Mouse (Mus musculus) C3H10T1/2 (cell line): ENCODE data around the gene Btbd6. TPM values are rescaled to one million over a fixed set of nuclear protein-coding genes. Genes with fewer than 3 reads are reported as not detected.

Experiments used
- polyA plus RNA-seq, 2 experiments: library from polyadenylated mRNA; unstranded; fragments of >200 nt; fragmentation: generic; extraction: Trizol; gene quantifications; one replicate each; pipeline ENCODE4 v1.2.1; 2012; ENCODE audit warnings: missing spikeins in 2 of 2

Btbd6 gene
- 10 to 100 TPM; 15.2 to 19.6 TPM for polyA plus RNA-seq

DNA sequence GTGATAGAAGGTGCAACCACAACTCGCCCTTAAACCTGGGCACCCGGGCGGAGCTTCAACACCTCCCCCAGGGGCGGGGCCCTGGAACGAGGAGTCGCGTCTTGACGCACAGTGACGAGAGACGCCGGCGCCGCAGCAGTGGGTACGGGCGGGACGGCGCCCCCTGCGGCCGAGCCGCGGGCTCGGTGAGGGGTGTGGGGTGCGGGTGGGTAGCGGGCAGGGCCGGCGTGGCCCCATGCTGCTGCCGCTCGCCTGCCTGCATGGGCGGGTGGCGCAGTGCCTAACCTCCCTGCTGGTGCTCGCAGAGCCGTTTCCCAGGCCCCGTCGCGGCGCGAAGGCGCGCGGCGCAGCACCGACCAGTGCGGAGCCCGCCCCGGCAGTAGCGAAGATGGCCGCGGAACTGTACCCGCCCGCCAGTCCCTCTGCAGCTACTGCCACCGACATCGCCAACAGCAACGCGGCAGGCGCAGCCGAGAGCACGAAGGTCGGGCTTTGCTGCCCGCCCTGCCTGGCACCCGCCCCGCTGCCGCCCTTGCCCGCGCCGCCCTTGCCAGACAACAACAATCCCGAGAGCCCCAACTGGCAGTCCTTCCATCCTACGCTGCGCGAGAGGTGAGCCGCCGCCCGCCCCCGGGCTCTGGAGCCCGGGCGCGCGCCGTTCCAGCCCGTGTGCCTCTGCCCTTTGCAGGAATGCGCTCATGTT, at the start of gene Btbd6:
Gene Btbd6, plus strand, starts transcription at position 112 of the 703 bp plus-strand sequence.

DNA sequence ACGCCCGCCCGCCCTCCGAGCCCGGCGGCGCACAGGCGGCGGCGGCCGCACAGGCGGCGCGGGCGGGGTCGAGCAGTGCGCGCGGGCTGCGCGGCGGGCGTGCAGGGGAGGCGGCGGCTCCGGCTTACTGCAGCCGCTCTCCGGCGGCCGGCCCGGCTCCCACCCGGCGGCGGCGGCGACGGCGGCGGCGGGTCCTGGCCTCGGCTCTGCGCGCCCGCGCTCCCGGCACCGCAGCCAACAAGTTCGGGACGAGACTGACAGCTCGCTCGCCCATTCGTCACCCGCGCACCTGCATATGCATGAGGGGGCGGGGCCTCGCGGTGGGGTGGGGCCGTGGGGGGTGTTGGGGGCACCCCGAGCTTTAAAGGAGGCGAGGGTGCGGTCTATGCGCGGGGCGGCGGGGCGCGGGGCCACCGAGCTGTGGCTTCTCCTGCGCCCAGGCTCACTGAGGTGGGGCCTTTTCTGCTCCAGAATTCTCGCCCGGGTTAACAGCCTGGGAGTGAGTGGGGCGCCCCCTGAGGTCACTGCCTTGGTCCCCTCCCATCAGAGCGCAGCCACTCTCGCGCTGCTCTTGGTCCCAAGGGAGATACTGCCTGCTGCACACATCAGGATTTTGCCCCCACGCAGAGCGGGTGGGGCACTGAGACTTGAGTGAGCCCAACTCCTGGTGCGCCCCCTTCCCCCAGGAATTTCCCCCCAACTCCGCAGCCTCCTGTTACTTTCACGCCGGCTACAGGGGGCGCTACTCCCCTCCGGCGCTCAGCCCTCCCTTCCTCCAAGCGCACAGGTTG, 46.5 kb upstream of the Btbd6 start, which contains the start of gene Jag2:
Gene Jag2, minus strand, starts transcription at position 215 of the 791 bp plus-strand sequence.

GRCm38 (mm10) chr12:112941776-112942713, 34.2 kb upstream of the Btbd6 start, which contains the start of gene Nudt14:
Gene Nudt14, minus strand, starts transcription at chr12:112942124.

GRCm38 (mm10) chr12:113000294-113001132, 24.2 kb downstream of the Btbd6 start, which contains the start of gene Brf1:
Gene Brf1, minus strand, starts transcription at chr12:113000704.

DNA sequence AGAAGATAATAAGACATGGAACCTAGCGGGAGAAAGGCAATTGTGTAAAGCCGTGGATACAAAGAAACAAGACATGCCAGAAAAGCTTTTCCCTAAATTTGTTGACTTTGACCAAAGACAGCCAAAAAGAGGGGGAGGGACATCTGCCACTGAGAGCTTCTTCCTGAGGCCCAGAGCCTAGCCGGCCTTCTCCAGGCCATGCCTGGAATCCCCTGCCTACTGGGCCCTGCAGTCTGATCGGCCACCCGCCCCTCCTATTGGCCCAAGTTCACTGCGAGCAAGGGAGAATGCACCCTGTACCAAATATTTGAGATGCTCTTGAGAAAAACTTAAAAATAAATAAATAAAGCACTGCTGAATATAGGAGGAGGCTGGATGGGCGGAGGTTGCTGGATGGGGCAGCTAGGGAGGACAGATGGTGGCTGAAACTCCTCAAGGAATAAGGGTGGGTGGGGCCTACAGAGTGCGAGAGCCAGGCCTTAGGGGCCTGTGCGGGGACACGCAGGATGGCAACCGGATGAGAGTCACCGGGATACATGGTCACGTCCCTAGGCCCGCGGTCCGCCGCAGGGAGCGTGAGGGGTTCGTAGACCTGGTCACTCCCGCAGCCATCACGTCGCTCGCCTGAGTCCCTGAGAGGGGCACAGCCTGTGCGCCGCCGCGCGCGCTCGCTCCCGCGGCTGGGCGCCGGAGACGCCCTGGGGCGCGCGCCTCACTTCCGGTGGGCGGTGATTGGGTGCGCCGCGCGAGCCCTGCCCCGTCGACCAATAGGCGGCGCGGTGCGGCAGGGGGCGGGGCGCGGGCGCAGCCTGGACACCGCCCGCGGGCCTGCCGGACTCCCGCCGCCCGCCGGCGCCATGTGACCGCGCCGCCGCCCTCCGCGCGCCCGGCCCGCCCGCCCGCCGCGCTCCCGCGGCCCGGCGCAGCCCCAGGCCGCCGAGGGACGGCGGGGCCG, 37.6 kb downstream of the Btbd6 start, which contains the start of gene Pacs2:
Gene Pacs2, plus strand, starts transcription at position 905 of the 955 bp plus-strand sequence.

Other genes with a start within 250 kb of the Btbd6 start
- under 1 TPM; 0.05 to 0.20 TPM for gene Pld4, start 215.8 kb upstream of the Btbd6 start, polyA plus RNA-seq
- 10 to 100 TPM in 1 of 2 experiments, 1 to 10 TPM in 1; 2.9 to 18.8 TPM for gene Ahnak2, start 173.8 kb upstream of the Btbd6 start, polyA plus RNA-seq
- 10 to 100 TPM; 14.4 to 21.4 TPM for gene Clba1, start 167.5 kb upstream of the Btbd6 start, polyA plus RNA-seq
- gene Cdca4, start 147.1 kb upstream of the Btbd6 start, polyA plus RNA-seq = 10 to 100 TPM; 17.1 to 24.4 TPM
- gene Gpr132, start 108.3 kb upstream of the Btbd6 start, polyA plus RNA-seq = not detected
- gene Jag2, start 46.7 kb upstream of the Btbd6 start, polyA plus RNA-seq = 10 to 100 TPM in 1 of 2 experiments, 1 to 10 TPM in 1; 5.8 to 10.6 TPM
- 10 to 100 TPM; 19.1 to 31.0 TPM for gene Nudt14, start 34.4 kb upstream of the Btbd6 start, polyA plus RNA-seq
- gene Brf1, start 24.2 kb downstream of the Btbd6 start, polyA plus RNA-seq = 10 to 100 TPM; 10.6 to 27.4 TPM
- gene Pacs2, start 38.0 kb downstream of the Btbd6 start, polyA plus RNA-seq = 10 to 100 TPM in 1 of 2 experiments, 1 to 10 TPM in 1; 10.0 to 24.7 TPM
- gene Tex22, start 98.0 kb downstream of the Btbd6 start, polyA plus RNA-seq = under 1 TPM; 0.04 to 0.11 TPM
- gene Mta1, start 121.8 kb downstream of the Btbd6 start, polyA plus RNA-seq = 10 to 100 TPM; 45.1 to 93.4 TPM
- 100 to 1,000 TPM; 109 to 124 TPM for gene Crip2, start 163.8 kb downstream of the Btbd6 start, polyA plus RNA-seq
- under 1 TPM; 0.02 to 0.45 TPM for gene Crip1, start 169.8 kb downstream of the Btbd6 start, polyA plus RNA-seq
- gene Tedc1, start 179.9 kb downstream of the Btbd6 start, polyA plus RNA-seq = 10 to 100 TPM; 10.6 to 10.8 TPM
- 10 to 100 TPM; 16.1 to 16.3 TPM for gene Tmem121, start 209.4 kb downstream of the Btbd6 start, polyA plus RNA-seq